Mouse (Mus musculus): Measurements from ENCODE around the gene Cdk9. TPM values are rescaled to one million over a fixed set of nuclear protein-coding genes. Genes with fewer than 3 reads are reported as not detected.

Gene Cdk9
- polyA plus RNA-seq, 1 experiment from 2014 or later: 63.6 TPM

DNA sequence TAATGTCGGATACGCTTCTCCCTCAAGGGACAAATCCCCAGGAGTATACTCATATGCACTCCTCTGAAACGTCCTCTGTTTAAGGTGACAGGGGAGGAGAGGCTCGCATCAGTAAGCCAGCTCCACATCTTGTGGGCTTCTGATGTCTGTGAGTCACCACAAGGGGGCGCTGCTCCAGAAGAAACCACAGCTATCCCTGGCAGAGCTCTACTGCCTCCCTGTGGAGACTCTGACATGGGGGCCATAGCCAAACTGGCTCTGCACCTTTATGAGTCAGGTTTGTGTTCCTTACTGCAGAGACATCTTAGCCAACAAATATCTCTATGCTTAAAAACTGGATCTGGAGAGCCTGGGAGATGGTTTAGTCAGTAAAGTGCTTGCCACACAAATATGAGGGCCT is 23.5 kb downstream of the Cdk9 start:
- H3K4me2 ChIP-seq (ENCODE audit: low read length): no peak overlapping the region
- no peaks in the 10 kb centered on the region for H3K9me3 ChIP-seq (ENCODE audit: control insufficient read depth, low read length)
- H3K27me3 ChIP-seq (replicated peaks; ENCODE audit: control insufficient read depth, insufficient read depth, low read length): no peaks in the 10 kb centered on the region
- ATAC-seq: no peak
- no peak overlapping the region for H3K4me3 ChIP-seq (ENCODE audit: low read length)
- peaks cover 10% of the 10 kb centered on the region for H3K4me1 ChIP-seq (ENCODE audit: control insufficient read depth, insufficient read depth, low read depth, low read length)
- H3K27ac ChIP-seq (ENCODE audit: low read depth, low read length): no peak overlapping the region
- WGBS: 24% methylated on average over 5 of the region's 5 CpGs
- H3K9ac ChIP-seq (ENCODE audit: low read depth, low read length): no peak overlapping the region
- H3K36me3 ChIP-seq (ENCODE audit: control insufficient read depth, insufficient read depth, low read length): peaks cover 23% of the 10 kb centered on the region

DNA sequence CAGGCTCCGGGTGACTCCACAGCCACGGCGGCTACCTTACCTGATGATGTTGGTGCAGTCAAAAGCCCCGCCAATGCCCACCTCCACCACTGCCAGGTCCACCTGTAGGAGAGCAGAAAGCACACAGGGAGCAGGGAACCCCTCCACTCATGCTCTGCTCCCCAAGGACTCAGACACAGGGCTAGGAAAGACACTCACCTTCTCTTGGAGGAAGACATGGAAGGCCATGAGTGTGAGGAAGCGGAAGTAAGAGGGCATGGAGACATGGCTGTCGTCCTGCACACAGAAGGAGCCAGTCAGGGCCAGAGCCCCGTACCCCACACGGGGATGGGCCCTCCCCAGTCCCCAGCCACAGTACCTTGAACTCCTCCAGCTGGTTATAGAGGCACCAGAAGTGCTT is 25.3 kb downstream of the Cdk9 start:
- no peaks in the 10 kb centered on the region for H3K27me3 ChIP-seq (replicated peaks; ENCODE audit: control insufficient read depth, insufficient read depth, low read length)
- WGBS: 94% methylated on average over 8 of the region's 8 CpGs
- H3K4me2 ChIP-seq (ENCODE audit: low read length): no peak overlapping the region
- H3K4me1 ChIP-seq (ENCODE audit: control insufficient read depth, insufficient read depth, low read depth, low read length): peaks cover 2% of the 10 kb centered on the region
- no peak for ATAC-seq
- H3K27ac ChIP-seq (ENCODE audit: low read depth, low read length): no peak overlapping the region
- H3K4me3 ChIP-seq (ENCODE audit: low read length): no peak overlapping the region
- H3K9ac ChIP-seq (ENCODE audit: low read depth, low read length): no peak overlapping the region
- H3K36me3 ChIP-seq (ENCODE audit: control insufficient read depth, insufficient read depth, low read length): peaks cover 30% of the 10 kb centered on the region
- H3K9me3 ChIP-seq (ENCODE audit: control insufficient read depth, low read length): no peaks in the 10 kb centered on the region

DNA sequence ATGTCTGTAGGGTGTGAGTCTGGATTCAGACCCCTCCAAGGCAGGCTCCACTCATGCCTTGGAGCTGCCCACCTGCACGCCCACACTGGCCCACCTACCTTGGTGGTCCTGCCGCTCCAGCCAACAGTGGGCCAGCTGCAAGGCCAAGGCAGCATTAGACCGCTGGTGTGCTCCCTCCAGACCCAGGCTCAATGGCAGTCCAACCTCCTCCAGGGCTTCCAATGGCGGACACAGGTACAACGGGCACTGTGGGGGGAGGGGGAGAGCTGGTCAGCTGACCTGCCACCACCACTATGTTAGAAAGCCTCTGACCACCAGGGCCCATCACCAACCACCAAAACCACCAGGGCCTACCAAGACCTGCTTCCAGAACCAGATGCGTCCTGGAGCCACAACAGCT is 26.2 kb downstream of the Cdk9 start:
- WGBS: 91% methylated on average over 5 of the region's 6 CpGs
- H3K4me3 ChIP-seq (ENCODE audit: low read length): no peak overlapping the region
- H3K9me3 ChIP-seq (ENCODE audit: control insufficient read depth, low read length): no peaks in the 10 kb centered on the region
- no peak for ATAC-seq
- peaks cover 34% of the 10 kb centered on the region for H3K36me3 ChIP-seq (ENCODE audit: control insufficient read depth, insufficient read depth, low read length)
- no peak overlapping the region for H3K9ac ChIP-seq (ENCODE audit: low read depth, low read length)
- no peak overlapping the region for H3K27ac ChIP-seq (ENCODE audit: low read depth, low read length)
- H3K4me2 ChIP-seq (ENCODE audit: low read length): no peak overlapping the region
- no peaks in the 10 kb centered on the region for H3K27me3 ChIP-seq (replicated peaks; ENCODE audit: control insufficient read depth, insufficient read depth, low read length)
- H3K4me1 ChIP-seq (ENCODE audit: control insufficient read depth, insufficient read depth, low read depth, low read length): no peaks in the 10 kb centered on the region

DNA sequence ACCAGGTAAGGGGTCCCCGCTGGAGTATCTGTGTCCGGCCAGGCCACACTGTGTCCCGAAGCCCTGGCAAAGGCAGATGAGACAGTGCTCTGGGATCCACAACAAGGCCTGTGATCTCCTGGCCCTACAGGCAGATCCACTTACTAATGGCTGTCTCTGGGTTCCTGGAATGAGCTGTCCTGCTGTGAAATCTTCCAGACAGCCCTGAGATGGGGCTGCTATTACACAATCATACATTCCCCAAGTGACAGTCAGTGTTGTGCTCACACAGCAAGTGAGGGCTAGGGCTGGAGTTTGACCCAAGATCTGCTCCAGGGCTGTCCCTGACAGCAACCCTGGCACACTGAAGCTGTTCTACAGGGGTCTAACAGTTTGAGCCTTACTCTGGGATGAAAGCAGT is 27.1 kb downstream of the Cdk9 start:
- H3K4me2 ChIP-seq (ENCODE audit: low read length): no peak overlapping the region
- WGBS: 98% methylated on average over 3 of the region's 3 CpGs
- no peaks in the 10 kb centered on the region for H3K4me1 ChIP-seq (ENCODE audit: control insufficient read depth, insufficient read depth, low read depth, low read length)
- peaks cover 34% of the 10 kb centered on the region for H3K36me3 ChIP-seq (ENCODE audit: control insufficient read depth, insufficient read depth, low read length)
- no peak overlapping the region for H3K9ac ChIP-seq (ENCODE audit: low read depth, low read length)
- no peaks in the 10 kb centered on the region for H3K27me3 ChIP-seq (replicated peaks; ENCODE audit: control insufficient read depth, insufficient read depth, low read length)
- no peaks in the 10 kb centered on the region for H3K9me3 ChIP-seq (ENCODE audit: control insufficient read depth, low read length)
- no peak overlapping the region for H3K4me3 ChIP-seq (ENCODE audit: low read length)
- no peak overlapping the region for H3K27ac ChIP-seq (ENCODE audit: low read depth, low read length)
- no peak for ATAC-seq

GRCm38 (mm10) chr2:32684681-32685428 is 28.0 kb downstream of the Cdk9 start:
- Histone ChIP-seq H3K9me3 (ENCODE audit: control insufficient read depth, low read length) (no peaks in the 10 kb centered on the region), H3K27me3 (replicated peaks; ENCODE audit: control insufficient read depth, insufficient read depth, low read length) (no peaks in the 10 kb centered on the region), H3K27ac (ENCODE audit: low read depth, low read length) (no peak overlapping the region), H3K36me3 (ENCODE audit: control insufficient read depth, insufficient read depth, low read length) (peaks cover 34% of the 10 kb centered on the region), H3K4me2 (ENCODE audit: low read length) (no peak overlapping the region), H3K4me1 (ENCODE audit: control insufficient read depth, insufficient read depth, low read depth, low read length) (peaks cover 4% of the 10 kb centered on the region), H3K4me3 (ENCODE audit: low read length) (no peak overlapping the region), H3K9ac (ENCODE audit: low read depth, low read length) (no peak overlapping the region)
- 90% methylated on average over 15 of the region's 15 CpGs for WGBS
- no peak for ATAC-seq

GRCm38 (mm10) chr2:32683701-32684100 is 29.2 kb downstream of the Cdk9 start:
- H3K4me1 ChIP-seq (ENCODE audit: control insufficient read depth, insufficient read depth, low read depth, low read length): peaks cover 4% of the 10 kb centered on the region
- H3K27me3 ChIP-seq (replicated peaks; ENCODE audit: control insufficient read depth, insufficient read depth, low read length): no peaks in the 10 kb centered on the region
- H3K4me3 ChIP-seq (ENCODE audit: low read length): no peak overlapping the region
- H3K27ac ChIP-seq (ENCODE audit: low read depth, low read length): no peak overlapping the region
- H3K9ac ChIP-seq (ENCODE audit: low read depth, low read length): no peak overlapping the region
- no peaks in the 10 kb centered on the region for H3K9me3 ChIP-seq (ENCODE audit: control insufficient read depth, low read length)
- 90% methylated on average over 10 of the region's 10 CpGs for WGBS
- no peak for ATAC-seq
- H3K36me3 ChIP-seq (ENCODE audit: control insufficient read depth, insufficient read depth, low read length): peaks cover 34% of the 10 kb centered on the region
- no peak overlapping the region for H3K4me2 ChIP-seq (ENCODE audit: low read length)

DNA sequence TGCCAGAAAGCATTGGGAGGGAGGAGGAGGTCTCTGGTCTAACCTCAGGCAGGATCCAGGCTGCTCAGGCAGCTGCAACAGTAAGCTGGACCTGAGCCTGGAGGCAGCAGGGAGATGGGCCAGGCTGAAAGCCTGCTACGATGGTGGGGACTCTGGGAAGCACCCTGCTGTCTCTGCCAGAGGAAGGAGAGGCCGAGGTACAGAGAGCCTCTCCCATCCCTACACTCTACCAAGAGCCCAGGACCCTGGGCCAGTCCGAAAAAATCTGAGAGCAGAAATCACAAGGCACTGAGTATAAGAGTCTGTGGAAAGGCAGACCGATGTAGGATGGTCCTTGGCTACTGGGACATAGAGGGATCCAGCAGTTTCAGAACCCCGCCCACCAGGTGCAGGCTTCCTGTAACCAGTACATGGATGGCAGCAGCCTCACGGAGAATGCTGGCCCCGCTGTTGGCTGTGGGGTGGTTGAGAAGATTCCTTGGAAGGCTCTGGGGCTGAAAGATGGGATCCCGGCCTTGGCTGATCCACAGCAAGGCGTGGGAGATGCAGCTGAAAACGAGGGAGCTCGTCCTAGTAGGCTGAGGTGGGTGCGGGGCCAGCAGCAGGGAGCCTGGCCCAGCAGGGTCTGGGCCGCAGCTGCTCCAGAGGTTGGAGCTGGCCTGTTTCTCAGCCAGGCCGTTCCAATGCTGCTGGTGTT is 30.0 kb downstream of the Cdk9 start:
- H3K27me3 ChIP-seq (replicated peaks; ENCODE audit: control insufficient read depth, insufficient read depth, low read length): no peaks in the 10 kb centered on the region
- ATAC-seq: no peak

GRCm38 (mm10) chr2:32681754-32682153 is 31.1 kb downstream of the Cdk9 start:
- H3K9ac ChIP-seq (ENCODE audit: low read depth, low read length): no peak overlapping the region
- H3K4me1 ChIP-seq (ENCODE audit: control insufficient read depth, insufficient read depth, low read depth, low read length): peaks cover 4% of the 10 kb centered on the region
- H3K36me3 ChIP-seq (ENCODE audit: control insufficient read depth, insufficient read depth, low read length): peaks cover 24% of the 10 kb centered on the region
- H3K27ac ChIP-seq (ENCODE audit: low read depth, low read length): no peak overlapping the region
- WGBS: 64% methylated on average over 6 of the region's 6 CpGs
- no peak for ATAC-seq
- no peak overlapping the region for H3K4me2 ChIP-seq (ENCODE audit: low read length)
- H3K9me3 ChIP-seq (ENCODE audit: control insufficient read depth, low read length): no peaks in the 10 kb centered on the region
- H3K27me3 ChIP-seq (replicated peaks; ENCODE audit: control insufficient read depth, insufficient read depth, low read length): no peaks in the 10 kb centered on the region
- H3K4me3 ChIP-seq (ENCODE audit: low read length): no peak overlapping the region

More for the DNA sequence above, 30.0 kb downstream of the Cdk9 start:
- Histone ChIP-seq H3K27ac (ENCODE audit: low read depth, low read length) (no peak overlapping the region), H3K36me3 (ENCODE audit: control insufficient read depth, insufficient read depth, low read length) (peaks cover 34% of the 10 kb centered on the region), H3K4me3 (ENCODE audit: low read length) (no peak overlapping the region), H3K4me2 (ENCODE audit: low read length) (no peak overlapping the region), H3K4me1 (ENCODE audit: control insufficient read depth, insufficient read depth, low read depth, low read length) (peaks cover 4% of the 10 kb centered on the region), H3K9ac (ENCODE audit: low read depth, low read length) (no peak overlapping the region), H3K9me3 (ENCODE audit: control insufficient read depth, low read length) (no peaks in the 10 kb centered on the region)
- 80% methylated on average over 14 of the region's 14 CpGs for WGBS

GRCm38 (mm10) chr2:32680961-32681650 is 31.8 kb downstream of the Cdk9 start:
- Histone ChIP-seq H3K4me2 (ENCODE audit: low read length) (no peak overlapping the region), H3K9me3 (ENCODE audit: control insufficient read depth, low read length) (no peaks in the 10 kb centered on the region), H3K4me3 (ENCODE audit: low read length) (no peak overlapping the region), H3K27me3 (replicated peaks; ENCODE audit: control insufficient read depth, insufficient read depth, low read length) (no peaks in the 10 kb centered on the region), H3K27ac (ENCODE audit: low read depth, low read length) (no peak overlapping the region), H3K4me1 (ENCODE audit: control insufficient read depth, insufficient read depth, low read depth, low read length) (peaks cover 4% of the 10 kb centered on the region), H3K36me3 (ENCODE audit: control insufficient read depth, insufficient read depth, low read length) (peaks cover 20% of the 10 kb centered on the region; the same call in 1 of the 2 replicates), H3K9ac (ENCODE audit: low read depth, low read length) (no peak overlapping the region)
- 77% methylated on average over 19 of the region's 19 CpGs for WGBS
- ATAC-seq: no peak; the same call in 1 of the 2 replicates
